ENCODE assay signal across 21 mouse cellular contexts in the genomic region with DNA sequence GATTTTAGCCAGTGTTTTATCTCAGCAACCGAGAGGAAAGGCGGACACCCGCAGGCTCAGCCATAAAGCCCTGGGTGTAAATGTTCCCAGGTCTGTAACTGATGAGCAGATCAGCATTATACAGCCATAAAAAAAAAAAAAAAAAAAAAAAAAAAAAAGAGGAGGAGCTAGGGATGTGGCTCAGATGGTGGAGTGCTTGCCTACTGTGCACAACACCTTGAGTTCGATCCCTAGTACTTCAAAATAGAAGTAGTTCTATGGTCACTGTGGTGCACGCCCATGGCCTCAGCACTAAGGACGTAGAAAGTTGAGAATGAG. TPM values are rescaled to one million over a fixed set of nuclear protein-coding genes. Genes with fewer than 3 reads are reported as not detected.
DNase-seq lines count a peak whose midpoint lies in the region; ATAC-seq and TF ChIP-seq lines count a peak whose summit lies in the region.
"Had no signal": no experiment of that assay in that cellular context is flagged by ENCODE, and none has a peak within 500 bp of the region (broad histone marks: within the 10 kb centered on the region; RNA-seq: fewer than 3 reads in every experiment).

No protein-coding gene starts in this region.

- ATAC-seq in embryonic facial prominence, embryonic 15.5 days (ENCODE audit: insufficient number of reproducible peaks, low FRiP score, low TSS enrichment, low read depth) = no peak
- ATAC-seq in kidney, postnatal 0 days (replicated peaks; ENCODE audit: low FRiP score, low read depth) = no peak
- 0 out of 2 replicates have a peak, but pooled peaks have one; percentile 4 for ATAC-seq in stomach, embryonic 15.5 days (ENCODE audit: insufficient read depth, low FRiP score, low read depth)
- no peak for ATAC-seq in stomach, postnatal 0 days (ENCODE audit: low FRiP score, low TSS enrichment)
- ATAC-seq: midbrain, embryonic 15.5 days had no signal

- H3K4me3 ChIP-seq in embryonic facial prominence, embryonic 15.5 days (replicated peaks) = no peak overlapping the region
- H3K4me3 ChIP-seq in embryonic facial prominence, embryonic 10.5 days = no peak overlapping the region
- H3K4me3 ChIP-seq in kidney, postnatal 0 days (replicated peaks; ENCODE audit: low read depth, low read length) = no peak overlapping the region
- H3K4me3 ChIP-seq in stomach, embryonic 15.5 days (replicated peaks) = no peak overlapping the region
- no peak overlapping the region for H3K4me3 ChIP-seq in stomach, postnatal 0 days (ENCODE audit: low read depth, low read length)
- no peak overlapping the region for H3K4me3 ChIP-seq in layer of hippocampus, adult 2 months
- H3K4me3 ChIP-seq: embryonic facial prominence, embryonic 12.5 days; hindbrain, embryonic 10.5 days; kidney, embryonic 15.5 days; midbrain, embryonic 15.5 days had no signal

- DNase-seq in embryonic facial prominence, embryonic 10.5 days (ENCODE audit: low spot score) = no peak
- DNase-seq in kidney, postnatal 0 days (ENCODE audit: low spot score) = no peak
- no peak for DNase-seq in kidney, postnatal 36 days
- DNase-seq in stomach, postnatal 0 days (ENCODE audit: low spot score) = no peak
- no peak for DNase-seq in ovary, postnatal 14 days (ENCODE audit: low spot score)
- no peak for DNase-seq in layer of hippocampus, adult 2 months (ENCODE audit: low spot score in 2 of 2)
- DNase-seq: adrenal gland, adult 8-10 months; cerebellum, adult 8-10 months; liver; thymus, postnatal 14 days had no signal

- 64% methylated on average over 6 of the region's 6 CpGs for WGBS in embryonic facial prominence, embryonic 15.5 days
- WGBS in embryonic facial prominence, embryonic 10.5 days = 80% methylated on average over 6 of the region's 6 CpGs
- WGBS in kidney, postnatal 0 days = 60% methylated on average over 6 of the region's 6 CpGs
- 61% methylated on average over 6 of the region's 6 CpGs for WGBS in stomach, embryonic 15.5 days
- WGBS in stomach, postnatal 0 days = 63% methylated on average over 6 of the region's 6 CpGs

- no peaks in the 10 kb centered on the region for H3K9me3 ChIP-seq in embryonic facial prominence, embryonic 15.5 days (replicated peaks)
- no peaks in the 10 kb centered on the region for H3K9me3 ChIP-seq in embryonic facial prominence, embryonic 10.5 days
- H3K9me3 ChIP-seq in kidney, postnatal 0 days (replicated peaks; ENCODE audit: low read length) = no peaks in the 10 kb centered on the region
- no peaks in the 10 kb centered on the region for H3K9me3 ChIP-seq in stomach, embryonic 15.5 days
- H3K9me3 ChIP-seq in stomach, postnatal 0 days (ENCODE audit: control insufficient read depth, low read length) = no peaks in the 10 kb centered on the region
- H3K9me3 ChIP-seq: embryonic facial prominence, embryonic 12.5 days; hindbrain, embryonic 10.5 days; kidney, embryonic 15.5 days; midbrain, embryonic 15.5 days had no signal

- peaks cover 10% of the 10 kb centered on the region; the same call in 1 of the 2 replicates for H3K4me1 ChIP-seq in embryonic facial prominence, embryonic 15.5 days
- peaks cover 5% of the 10 kb centered on the region for H3K4me1 ChIP-seq in embryonic facial prominence, embryonic 10.5 days
- no peaks in the 10 kb centered on the region for H3K4me1 ChIP-seq in kidney, postnatal 0 days (replicated peaks; ENCODE audit: insufficient read depth, low read length)
- peaks cover 8% of the 10 kb centered on the region; the same call in 1 of the 2 replicates for H3K4me1 ChIP-seq in stomach, embryonic 15.5 days
- H3K4me1 ChIP-seq in stomach, postnatal 0 days (replicated peaks; ENCODE audit: control insufficient read depth, insufficient read depth) = 0 out of 2 replicates have a peak, but pooled peaks cover 2% of the 10 kb centered on the region
- H3K4me1 ChIP-seq: embryonic facial prominence, embryonic 12.5 days; hindbrain, embryonic 10.5 days; midbrain, embryonic 15.5 days had no signal

- no peaks in the 10 kb centered on the region for H3K36me3 ChIP-seq in embryonic facial prominence, embryonic 15.5 days
- no peaks in the 10 kb centered on the region for H3K36me3 ChIP-seq in embryonic facial prominence, embryonic 10.5 days (replicated peaks)
- H3K36me3 ChIP-seq in kidney, postnatal 0 days (ENCODE audit: insufficient read depth, low read length) = no peaks in the 10 kb centered on the region
- H3K36me3 ChIP-seq in stomach, embryonic 15.5 days = no peaks in the 10 kb centered on the region
- H3K36me3 ChIP-seq in stomach, postnatal 0 days (ENCODE audit: control insufficient read depth, insufficient read depth, low read length) = no peaks in the 10 kb centered on the region
- H3K36me3 ChIP-seq: embryonic facial prominence, embryonic 12.5 days; hindbrain, embryonic 10.5 days; kidney, embryonic 15.5 days; midbrain, embryonic 15.5 days had no signal

- TF ChIP-seq CTCF in kidney, postnatal 0 days (IDR thresholded peaks at IDR 0.05; ENCODE audit: low read depth) = no peak
- no peak for TF ChIP-seq CTCF in stomach, postnatal 0 days (IDR thresholded peaks at IDR 0.05; ENCODE audit: low read depth)
- TF ChIP-seq CTCF in layer of hippocampus, adult 2 months (conservative IDR thresholded peaks at IDR 0.05) = no peak

- no peak overlapping the region for H3K4me2 ChIP-seq in embryonic facial prominence, embryonic 15.5 days (replicated peaks)
- no peak overlapping the region for H3K4me2 ChIP-seq in kidney, postnatal 0 days (ENCODE audit: low read length)
- H3K4me2 ChIP-seq in stomach, embryonic 15.5 days = no peak overlapping the region
- no peak overlapping the region for H3K4me2 ChIP-seq in stomach, postnatal 0 days (replicated peaks; ENCODE audit: low read depth)
- H3K4me2 ChIP-seq: embryonic facial prominence, embryonic 12.5 days; kidney, embryonic 15.5 days; midbrain, embryonic 15.5 days had no signal

- H3K9ac ChIP-seq in embryonic facial prominence, embryonic 15.5 days = no peak overlapping the region
- no peak overlapping the region for H3K9ac ChIP-seq in kidney, postnatal 0 days (ENCODE audit: low read depth, low read length)
- H3K9ac ChIP-seq in stomach, embryonic 15.5 days = no peak overlapping the region
- no peak overlapping the region for H3K9ac ChIP-seq in stomach, postnatal 0 days (ENCODE audit: low read length)
- H3K9ac ChIP-seq: embryonic facial prominence, embryonic 12.5 days; kidney, embryonic 15.5 days; midbrain, embryonic 15.5 days had no signal

- 0 out of 2 replicates have a peak overlapping the region, but pooled peaks have one; percentile 19 for H3K27ac ChIP-seq in embryonic facial prominence, embryonic 15.5 days (replicated peaks)
- no peak overlapping the region for H3K27ac ChIP-seq in embryonic facial prominence, embryonic 10.5 days (replicated peaks)
- H3K27ac ChIP-seq in kidney, postnatal 0 days = 0 out of 2 replicates have a peak overlapping the region, but pooled peaks have one; percentile 4
- H3K27ac ChIP-seq in stomach, embryonic 15.5 days = peak overlapping the region; percentile 61
- no peak overlapping the region for H3K27ac ChIP-seq in stomach, postnatal 0 days (replicated peaks)
- H3K27ac ChIP-seq in layer of hippocampus, adult 2 months = no peak overlapping the region
- H3K27ac ChIP-seq: embryonic facial prominence, embryonic 12.5 days; hindbrain, embryonic 10.5 days; kidney, embryonic 15.5 days; macrophage; midbrain, embryonic 15.5 days had no signal

- no peaks in the 10 kb centered on the region; the same call in none of the 2 replicates for H3K27me3 ChIP-seq in embryonic facial prominence, embryonic 15.5 days
- 0 out of 2 replicates have a peak, but pooled peaks cover 10% of the 10 kb centered on the region for H3K27me3 ChIP-seq in embryonic facial prominence, embryonic 10.5 days (replicated peaks; ENCODE audit: low read depth, poor library complexity, severe bottlenecking)
- H3K27me3 ChIP-seq in kidney, postnatal 0 days (ENCODE audit: insufficient read depth, low read length) = no peaks in the 10 kb centered on the region
- H3K27me3 ChIP-seq in stomach, embryonic 15.5 days (replicated peaks) = no peaks in the 10 kb centered on the region; the same call in 1 of the 2 replicates
- no peaks in the 10 kb centered on the region for H3K27me3 ChIP-seq in stomach, postnatal 0 days (ENCODE audit: control insufficient read depth, insufficient read depth, low read length)
- H3K27me3 ChIP-seq: embryonic facial prominence, embryonic 12.5 days; midbrain, embryonic 15.5 days had no signal

- no peak for TF ChIP-seq EP300 in stomach, postnatal 0 days (optimal IDR thresholded peaks at IDR 0.05)

RNA-seq across cellular contexts. Expression of a gene that starts 13.2 kb away (rescaled TPM):
- polyA plus RNA-seq in embryonic facial prominence, embryonic 15.5 days (2015; fragmentation: Nextera tagmentation; extraction: Ambion mirVana) = 4.3 TPM in 2 replicates
- 3.3 and 4.3 TPM in 2 replicates for polyA plus RNA-seq in embryonic facial prominence, embryonic 10.5 days (2016; fragmentation: Nextera tagmentation; extraction: Ambion mirVana)
- polyA plus RNA-seq in kidney, postnatal 0 days (2015; fragmentation: Nextera tagmentation; extraction: Ambion mirVana) = 8.2 and 9.2 TPM in 2 replicates
- polyA plus RNA-seq in stomach, embryonic 15.5 days (2015; fragmentation: Nextera tagmentation; extraction: Ambion mirVana) = 6.6 and 7.6 TPM in 2 replicates
- 2.4 and 2.8 TPM in 2 replicates for polyA plus RNA-seq in stomach, postnatal 0 days (2015; fragmentation: Nextera tagmentation; extraction: Ambion mirVana)
- 1 to 10 TPM; 5.4 to 5.5 TPM for total RNA-seq in layer of hippocampus, adult 2 months (2021)
- total RNA-seq: common myeloid progenitor, adult 5-6 weeks had no signal
- polyA plus RNA-seq: macrophage had no signal

RNA-seq across cellular contexts. Expression of a gene that starts 26.4 kb away (rescaled TPM):
- polyA plus RNA-seq in embryonic facial prominence, embryonic 15.5 days (2015; fragmentation: Nextera tagmentation; extraction: Ambion mirVana) = 41.5 and 43.8 TPM in 2 replicates
- polyA plus RNA-seq in embryonic facial prominence, embryonic 10.5 days (2016; fragmentation: Nextera tagmentation; extraction: Ambion mirVana) = 19.9 and 20.8 TPM in 2 replicates
- 51.4 and 57.1 TPM in 2 replicates for polyA plus RNA-seq in kidney, postnatal 0 days (2015; fragmentation: Nextera tagmentation; extraction: Ambion mirVana)
- polyA plus RNA-seq in stomach, embryonic 15.5 days (2015; fragmentation: Nextera tagmentation; extraction: Ambion mirVana) = 54.1 and 62.1 TPM in 2 replicates
- polyA plus RNA-seq in stomach, postnatal 0 days (2015; fragmentation: Nextera tagmentation; extraction: Ambion mirVana) = 37.7 and 45.4 TPM in 2 replicates
- 10 to 100 TPM; 12.2 to 13.7 TPM for total RNA-seq in layer of hippocampus, adult 2 months (2021)
- total RNA-seq: common myeloid progenitor, adult 5-6 weeks had no signal
- polyA plus RNA-seq: macrophage had no signal

RNA-seq across cellular contexts. Expression of a gene that starts 39.3 kb away (rescaled TPM):
- 1.0 TPM in 2 replicates for polyA plus RNA-seq in embryonic facial prominence, embryonic 15.5 days (2015; fragmentation: Nextera tagmentation; extraction: Ambion mirVana)
- not detected in 2 replicates for polyA plus RNA-seq in embryonic facial prominence, embryonic 10.5 days (2016; fragmentation: Nextera tagmentation; extraction: Ambion mirVana)
- 0.91 and 1.2 TPM in 2 replicates for polyA plus RNA-seq in kidney, postnatal 0 days (2015; fragmentation: Nextera tagmentation; extraction: Ambion mirVana)
- polyA plus RNA-seq in stomach, embryonic 15.5 days (2015; fragmentation: Nextera tagmentation; extraction: Ambion mirVana) = 210 and 299 TPM in 2 replicates
- 39.4 and 39.5 TPM in 2 replicates for polyA plus RNA-seq in stomach, postnatal 0 days (2015; fragmentation: Nextera tagmentation; extraction: Ambion mirVana)
- not detected for total RNA-seq in layer of hippocampus, adult 2 months (2021)
- total RNA-seq: adrenal gland, adult 8-10 months; common myeloid progenitor, adult 5-6 weeks; gastrocnemius, adult 8-10 months; layer of hippocampus, adult 18-20 months; left cerebral cortex, postnatal 36 days had no signal
- polyA plus RNA-seq: embryonic facial prominence, embryonic 12.5 days; hindbrain, embryonic 10.5 days; macrophage had no signal

RNA-seq across cellular contexts. Expression of a gene that starts 42.8 kb away (rescaled TPM):
- 21.3 and 22.8 TPM in 2 replicates for polyA plus RNA-seq in embryonic facial prominence, embryonic 15.5 days (2015; fragmentation: Nextera tagmentation; extraction: Ambion mirVana)
- polyA plus RNA-seq in embryonic facial prominence, embryonic 10.5 days (2016; fragmentation: Nextera tagmentation; extraction: Ambion mirVana) = 36.4 and 39.0 TPM in 2 replicates
- 18.8 and 18.9 TPM in 2 replicates for polyA plus RNA-seq in kidney, postnatal 0 days (2015; fragmentation: Nextera tagmentation; extraction: Ambion mirVana)
- polyA plus RNA-seq in stomach, embryonic 15.5 days (2015; fragmentation: Nextera tagmentation; extraction: Ambion mirVana) = 18.0 and 21.1 TPM in 2 replicates
- 5.6 and 7.2 TPM in 2 replicates for polyA plus RNA-seq in stomach, postnatal 0 days (2015; fragmentation: Nextera tagmentation; extraction: Ambion mirVana)
- total RNA-seq in layer of hippocampus, adult 2 months (2021) = 1 to 10 TPM; 4.4 to 4.7 TPM

Comparison
In these comparisons a context has a peak if more than half of its experiments do, and no peak if none do; other contexts are left out.
1. H3K27ac ChIP-seq: peak in embryonic facial prominence, embryonic 15.5 days (single experiment), kidney, postnatal 0 days (single experiment) and stomach, embryonic 15.5 days (single experiment); none in embryonic facial prominence, embryonic 10.5 days (single experiment), stomach, postnatal 0 days (single experiment) and layer of hippocampus, adult 2 months (single experiment).
2. RNA of a gene that starts 39.3 kb away (polyA plus RNA-seq): 210 to 299 TPM in stomach, embryonic 15.5 days and 39.4 to 39.5 TPM in stomach, postnatal 0 days; 1.0 TPM in embryonic facial prominence, embryonic 15.5 days, 0.91 to 1.2 TPM in kidney, postnatal 0 days and not detected in embryonic facial prominence, embryonic 10.5 days; every median in the first group is over 10 times any median in the second.